Mouse (Mus musculus): Measurements from ENCODE around the gene Fut4.

GRCm38 (mm10) chr9:14753947-14754346, 1.8 kb upstream of the Fut4 start:
- TF ChIP-seq POLR2A (IDR thresholded peaks at IDR 0.05; ENCODE audit: borderline replicate concordance, low read depth, low read length) (no peak), CTCF (IDR thresholded peaks at IDR 0.05; ENCODE audit: low read depth, low read length) (no peak)
